In the genomic region with DNA sequence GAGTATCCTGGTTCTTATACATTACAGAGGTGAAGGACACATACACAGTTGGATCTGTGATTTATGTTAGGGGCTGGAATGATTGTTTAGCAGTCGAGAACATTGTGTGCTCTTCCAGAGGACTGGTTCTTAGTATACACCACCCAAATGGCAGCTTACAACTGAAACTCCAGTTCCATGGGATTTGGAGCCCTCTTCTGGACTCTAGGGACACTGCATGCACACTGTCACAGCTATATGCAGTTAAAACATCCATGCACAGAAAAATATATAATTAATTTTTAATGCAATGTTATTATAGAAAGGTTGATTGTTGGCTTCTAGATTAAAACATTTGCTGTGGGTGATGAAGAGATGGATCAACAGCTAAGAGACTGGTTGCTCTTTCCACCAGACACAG, we compare ENCODE assay signal across 15 mouse cellular contexts.
DNase-seq lines count a peak whose midpoint lies in the region; ATAC-seq lines count a peak whose summit lies in the region.
"Had no signal": no experiment of that assay in that cellular context is flagged by ENCODE, and none has a peak within 500 bp of the region (broad histone marks: within the 10 kb centered on the region; RNA-seq: fewer than 3 reads in every experiment).

No protein-coding gene starts in this region.

- H3K27ac ChIP-seq in hindbrain, embryonic 11.5 days (ENCODE audit: low read depth, low read length), result no peak overlapping the region
- no peak overlapping the region for H3K27ac ChIP-seq in hindbrain, embryonic 16.5 days (ENCODE audit: low read depth, low read length)
- no peak overlapping the region for H3K27ac ChIP-seq in midbrain, embryonic 14.5 days (replicated peaks; ENCODE audit: low read depth, low read length)
- H3K27ac ChIP-seq in midbrain, embryonic 11.5 days (ENCODE audit: low read depth, low read length), result no peak overlapping the region
- H3K27ac ChIP-seq: embryonic facial prominence, embryonic 12.5 days; limb, embryonic 13.5 days had no signal

- H3K9ac ChIP-seq in hindbrain, embryonic 11.5 days (ENCODE audit: low read depth, low read length), result no peak overlapping the region
- H3K9ac ChIP-seq in hindbrain, embryonic 16.5 days (ENCODE audit: low read depth, low read length), result no peak overlapping the region
- no peak overlapping the region for H3K9ac ChIP-seq in midbrain, embryonic 14.5 days (replicated peaks; ENCODE audit: low read length)
- H3K9ac ChIP-seq in midbrain, embryonic 11.5 days (ENCODE audit: low read length), result no peak overlapping the region
- H3K9ac ChIP-seq: embryonic facial prominence, embryonic 12.5 days; limb, embryonic 13.5 days had no signal

- H3K4me3 ChIP-seq in hindbrain, embryonic 11.5 days (ENCODE audit: low read depth, low read length), result no peak overlapping the region
- no peak overlapping the region for H3K4me3 ChIP-seq in hindbrain, embryonic 16.5 days (ENCODE audit: low read length)
- H3K4me3 ChIP-seq in midbrain, embryonic 14.5 days (replicated peaks; ENCODE audit: low read depth, low read length), result no peak overlapping the region
- no peak overlapping the region for H3K4me3 ChIP-seq in midbrain, embryonic 11.5 days (ENCODE audit: low read depth, low read length)
- H3K4me3 ChIP-seq: embryonic facial prominence, embryonic 12.5 days; limb, embryonic 13.5 days had no signal

- H3K9me3 ChIP-seq in hindbrain, embryonic 11.5 days (ENCODE audit: control insufficient read depth, low read length), result no peaks in the 10 kb centered on the region
- no peaks in the 10 kb centered on the region for H3K9me3 ChIP-seq in hindbrain, embryonic 16.5 days (ENCODE audit: control insufficient read depth, low read length)
- H3K9me3 ChIP-seq in midbrain, embryonic 14.5 days (ENCODE audit: control insufficient read depth, low read length), result no peaks in the 10 kb centered on the region
- no peaks in the 10 kb centered on the region for H3K9me3 ChIP-seq in midbrain, embryonic 11.5 days (ENCODE audit: control insufficient read depth, low read length)
- H3K9me3 ChIP-seq: embryonic facial prominence, embryonic 12.5 days; limb, embryonic 13.5 days had no signal

- H3K4me1 ChIP-seq in hindbrain, embryonic 11.5 days (replicated peaks; ENCODE audit: control insufficient read depth, insufficient read depth, low read length), result no peaks in the 10 kb centered on the region
- no peaks in the 10 kb centered on the region for H3K4me1 ChIP-seq in hindbrain, embryonic 16.5 days (ENCODE audit: control insufficient read depth, insufficient read depth, low read depth, low read length)
- no peaks in the 10 kb centered on the region for H3K4me1 ChIP-seq in midbrain, embryonic 14.5 days (ENCODE audit: control insufficient read depth, insufficient read depth, low read length)
- H3K4me1 ChIP-seq in midbrain, embryonic 11.5 days (ENCODE audit: control insufficient read depth, insufficient read depth, low read length), result no peaks in the 10 kb centered on the region
- H3K4me1 ChIP-seq: embryonic facial prominence, embryonic 12.5 days; limb, embryonic 13.5 days had no signal

- ATAC-seq in hindbrain, embryonic 11.5 days (ENCODE audit: low FRiP score), result no peak
- no peak for ATAC-seq in hindbrain, embryonic 16.5 days
- ATAC-seq in midbrain, embryonic 14.5 days (ENCODE audit: low FRiP score, low TSS enrichment), result no peak
- ATAC-seq in midbrain, embryonic 11.5 days (ENCODE audit: low FRiP score), result no peak

- DNase-seq in hindbrain, embryonic 11.5 days (ENCODE audit: low spot score), result peak; percentile 7
- DNase-seq in midbrain, embryonic 14.5 days, result peak; percentile 8
- DNase-seq in midbrain, embryonic 11.5 days (ENCODE audit: low spot score, missing footprints), result no peak
- peak; percentile 27 for DNase-seq in NIH3T3 (ENCODE audit: low read depth)
- no peak for DNase-seq in ovary, adult 18-20 months (ENCODE audit: low spot score)
- no peak for DNase-seq in cerebellum, adult 8-10 months
- DNase-seq: cerebellum, adult 11-12 months; heart, adult 11 months; heart, postnatal 10 days; lung, adult 18-20 months; right cerebral cortex, postnatal 25 days; thymus, adult 2 months had no signal

- H3K4me2 ChIP-seq in hindbrain, embryonic 11.5 days (replicated peaks; ENCODE audit: low read depth, low read length), result no peak overlapping the region
- H3K4me2 ChIP-seq in hindbrain, embryonic 16.5 days (ENCODE audit: low read length), result no peak overlapping the region
- H3K4me2 ChIP-seq in midbrain, embryonic 14.5 days (ENCODE audit: low read length), result no peak overlapping the region
- no peak overlapping the region for H3K4me2 ChIP-seq in midbrain, embryonic 11.5 days
- H3K4me2 ChIP-seq: embryonic facial prominence, embryonic 12.5 days; limb, embryonic 13.5 days had no signal

- H3K36me3 ChIP-seq in hindbrain, embryonic 11.5 days (ENCODE audit: control insufficient read depth, insufficient read depth, low read length), result no peaks in the 10 kb centered on the region
- no peaks in the 10 kb centered on the region for H3K36me3 ChIP-seq in hindbrain, embryonic 16.5 days (ENCODE audit: control insufficient read depth, insufficient read depth, low read length)
- no peaks in the 10 kb centered on the region for H3K36me3 ChIP-seq in midbrain, embryonic 14.5 days (ENCODE audit: control insufficient read depth, insufficient read depth, low read length)
- H3K36me3 ChIP-seq in midbrain, embryonic 11.5 days (ENCODE audit: control insufficient read depth, insufficient read depth, low read length), result no peaks in the 10 kb centered on the region
- H3K36me3 ChIP-seq: embryonic facial prominence, embryonic 12.5 days; limb, embryonic 13.5 days had no signal

- 84% methylated on average over 1 of the region's 1 CpGs for WGBS in hindbrain, embryonic 11.5 days
- 91% methylated on average over 1 of the region's 1 CpGs for WGBS in hindbrain, embryonic 16.5 days
- 86% methylated on average over 1 of the region's 1 CpGs for WGBS in midbrain, embryonic 14.5 days
- WGBS in midbrain, embryonic 11.5 days, result 92% methylated on average over 1 of the region's 1 CpGs

- H3K27me3 ChIP-seq in hindbrain, embryonic 11.5 days (ENCODE audit: control insufficient read depth, insufficient read depth, low read length), result no peaks in the 10 kb centered on the region
- H3K27me3 ChIP-seq in hindbrain, embryonic 16.5 days (replicated peaks; ENCODE audit: control insufficient read depth, insufficient read depth, low read length), result no peaks in the 10 kb centered on the region
- no peaks in the 10 kb centered on the region for H3K27me3 ChIP-seq in midbrain, embryonic 14.5 days (ENCODE audit: control insufficient read depth, insufficient read depth, low read length)
- no peaks in the 10 kb centered on the region for H3K27me3 ChIP-seq in midbrain, embryonic 11.5 days (ENCODE audit: control insufficient read depth, insufficient read depth, low read length)
- H3K27me3 ChIP-seq: embryonic facial prominence, embryonic 12.5 days; limb, embryonic 13.5 days had no signal

Comparison
In these comparisons a context has a peak if more than half of its experiments do, and no peak if none do; other contexts are left out.
1. DNase-seq: peak in hindbrain, embryonic 11.5 days (single experiment), midbrain, embryonic 14.5 days (single experiment) and NIH3T3 (single experiment); none in midbrain, embryonic 11.5 days (single experiment), ovary, adult 18-20 months (single experiment) and cerebellum, adult 8-10 months (single experiment).